Mouse (Mus musculus) MEL (cell line): ENCODE data around the gene Vcan. TPM values are rescaled to one million over a fixed set of nuclear protein-coding genes. Genes with fewer than 3 reads are reported as not detected.

ENCODE experiments used
- DNase-seq: peaks from one replicate; pipeline ENCODE4 v3.0.0; 2011; ENCODE audit warnings: low read depth, low spot score
- H3K27ac ChIP-seq: 2 replicates; pipeline ENCODE4 v1.5.1; 2012; ENCODE audit warnings: low read depth, mild to moderate bottlenecking, control low read depth, low read length, moderate library complexity; ENCODE audit not compliant: control insufficient read depth
- H3K27me3 ChIP-seq, 2 experiments: fragments of 150-350 bp in 1 of 2; sonication (generic) in 1 of 2; 2 replicates each; pipeline ENCODE4 v1.6.1; 2012; ENCODE audit warnings: low read length in 2 of 2, mild to moderate bottlenecking in 2 of 2, improper control_type of control experiment in 1 of 2, moderate library complexity in 1 of 2; ENCODE audit not compliant: insufficient read depth in 2 of 2, control insufficient read depth in 1 of 2
- H3K36me3 ChIP-seq, 2 experiments: 2 replicates each; pipeline ENCODE4 v1.6.1; 2012 to 2014; ENCODE audit warnings: low read length in 2 of 2, improper control_type of control experiment in 1 of 2, inconsistent platforms in 1 of 2, mild to moderate bottlenecking in 1 of 2; ENCODE audit not compliant: insufficient read depth in 2 of 2, control insufficient read depth in 1 of 2
- H3K4me1 ChIP-seq, 2 experiments: fragments of 150-350 bp in 1 of 2; sonication (generic) in 1 of 2; 2 replicates each; pipeline ENCODE4 v1.6.1; 2012; ENCODE audit warnings: low read length in 2 of 2, improper control_type of control experiment in 1 of 2, mild to moderate bottlenecking in 1 of 2; ENCODE audit not compliant: insufficient read depth in 2 of 2, control insufficient read depth in 1 of 2
- H3K4me3 ChIP-seq, 2 experiments: fragments of 150-350 bp in 1 of 2; sonication (generic) in 1 of 2; 2 replicates each; pipeline ENCODE4 v1.5.1; 2012; ENCODE audit warnings: low read depth in 2 of 2, low read length in 2 of 2, mild to moderate bottlenecking in 2 of 2, moderate library complexity in 2 of 2, control low read depth in 1 of 2, improper control_type of control experiment in 1 of 2; ENCODE audit not compliant: control insufficient read depth in 1 of 2, insufficient read depth in 1 of 2
- H3K79me2 ChIP-seq: 2 replicates; pipeline ENCODE4 v1.6.1; 2012; ENCODE audit warnings: mild to moderate bottlenecking, low read length, moderate library complexity; ENCODE audit not compliant: control insufficient read depth, poor library complexity, insufficient read depth
- H3K9ac ChIP-seq: 2 replicates; pipeline ENCODE4 v1.6.1; 2012; ENCODE audit warnings: low read depth, mild to moderate bottlenecking, control low read depth, low read length, moderate library complexity; ENCODE audit not compliant: control insufficient read depth, poor library complexity, severe bottlenecking
- H3K9me3 ChIP-seq: fragments of 150-350 bp; sonication (generic); replicated peaks from 2 replicates; pipeline ENCODE4 v1.6.1; 2012; ENCODE audit warnings: mild to moderate bottlenecking, low read length, improper control_type of control experiment, moderate library complexity; ENCODE audit not compliant: insufficient read depth
- CHD1 ChIP-seq: IDR thresholded peaks from 2 replicates; pipeline ENCODE4 v1.6.1; 2012; ENCODE audit warnings: low read depth, mild to moderate bottlenecking, inconsistent platforms, low read length, improper control_type of control experiment
- ELF1 ChIP-seq: IDR thresholded peaks from 2 replicates; pipeline ENCODE4 v1.6.1; 2014; ENCODE audit warnings: low read depth, mild to moderate bottlenecking, inconsistent platforms, low read length, improper control_type of control experiment, moderate library complexity
- EP300 ChIP-seq, 2 experiments: IDR thresholded peaks; 2 replicates each; pipeline ENCODE4 v1.6.1; 2011; ENCODE audit warnings: improper control_type of control experiment in 2 of 2, low read length in 2 of 2, low read depth in 1 of 2, mild to moderate bottlenecking in 1 of 2
- ETS1 ChIP-seq: IDR thresholded peaks from 2 replicates; pipeline ENCODE4 v1.6.1; 2012; ENCODE audit warnings: low read depth, mild to moderate bottlenecking, inconsistent platforms, low read length, improper control_type of control experiment, moderate library complexity
- GABPA ChIP-seq: IDR thresholded peaks from 2 replicates; pipeline ENCODE4 v1.6.1; 2012; ENCODE audit warnings: low read depth, mild to moderate bottlenecking, inconsistent platforms, low read length, improper control_type of control experiment, moderate library complexity
- GATA1 ChIP-seq: IDR thresholded peaks from 2 replicates; pipeline ENCODE4 v1.6.1; 2011; ENCODE audit warnings: low read depth, low read length, improper control_type of control experiment
- KAT2A ChIP-seq: conservative IDR thresholded peaks from 2 replicates; pipeline ENCODE4 v1.6.1; 2012; ENCODE audit warnings: low read depth, low read length, improper control_type of control experiment, inconsistent platforms
- MAX ChIP-seq: IDR thresholded peaks from 2 replicates; pipeline ENCODE4 v1.6.1; 2011; ENCODE audit warnings: low read length, improper control_type of control experiment
- MAZ ChIP-seq: IDR thresholded peaks from 2 replicates; pipeline ENCODE4 v1.6.1; 2012; ENCODE audit warnings: low read depth, mild to moderate bottlenecking, inconsistent platforms, low read length, improper control_type of control experiment
- MEF2A ChIP-seq: IDR thresholded peaks from 2 replicates; pipeline ENCODE4 v1.6.1; 2014; ENCODE audit warnings: low read depth, mild to moderate bottlenecking, inconsistent platforms, low read length, improper control_type of control experiment; ENCODE audit not compliant: poor library complexity, insufficient replicate concordance, severe bottlenecking; ENCODE audit errors: extremely low read depth
- POLR2A ChIP-seq, 2 experiments: IDR thresholded peaks; 2 replicates each; pipeline ENCODE4 v1.6.1; 2011 to 2012; ENCODE audit warnings: low read length in 2 of 2, mild to moderate bottlenecking in 2 of 2, control low read depth in 1 of 2, improper control_type of control experiment in 1 of 2, low read depth in 1 of 2, moderate library complexity in 1 of 2; ENCODE audit not compliant: control insufficient read depth in 1 of 2, insufficient read depth in 1 of 2, poor library complexity in 1 of 2
- RCOR1 ChIP-seq: IDR thresholded peaks from 2 replicates; pipeline ENCODE4 v1.6.1; 2012; ENCODE audit warnings: low read depth, mild to moderate bottlenecking, inconsistent platforms, low read length, improper control_type of control experiment
- TBP ChIP-seq: IDR thresholded peaks from 2 replicates; pipeline ENCODE4 v1.8.0; 2011; ENCODE audit warnings: low read depth, low read length, improper control_type of control experiment
- UBTF ChIP-seq: IDR thresholded peaks from 2 replicates; pipeline ENCODE4 v1.6.1; 2012; ENCODE audit warnings: low read depth, mild to moderate bottlenecking, inconsistent platforms, low read length, improper control_type of control experiment, moderate library complexity, borderline replicate concordance; ENCODE audit not compliant: insufficient read depth
- ZC3H11A ChIP-seq: IDR thresholded peaks from 2 replicates; pipeline ENCODE4 v1.6.1; 2012; ENCODE audit warnings: low read depth, mild to moderate bottlenecking, inconsistent platforms, low read length, improper control_type of control experiment
- ZMIZ1 ChIP-seq: IDR thresholded peaks from 2 replicates; pipeline ENCODE4 v1.6.1; 2012; ENCODE audit warnings: low read depth, mild to moderate bottlenecking, inconsistent platforms, low read length, improper control_type of control experiment, moderate library complexity
- polyA plus RNA-seq, 2 experiments: library from polyadenylated mRNA; stranded (reverse) in 1 of 2; unstranded in 1 of 2; fragments of >175 nt in 1 of 2; fragments of >200 nt in 1 of 2; gene quantifications; 2 replicates each; pipeline versions ENCODE4 v1.2.1 to v1.2.4; 2012; ENCODE audit warnings: low replicate concordance in 2 of 2, low read depth in 1 of 2; ENCODE audit not compliant: insufficient read length in 2 of 2, insufficient read depth in 1 of 2, missing spikeins in 1 of 2
- total RNA-seq: library from RNA; depleted of rRNA; stranded (reverse); fragments of 300-350 nt; gene quantifications from 2 replicates; pipeline ENCODE4 v1.2.3, GENCODE M21; 2012; rRNA removed

The Vcan gene
- total RNA-seq (0.13 TPM in 1 of 2 replicates, not detected in the other), polyA plus RNA-seq (under 1 TPM in 1 of 2 experiments, not detected in 1; 0.10 TPM)

GRCm38 (mm10) chr13:89741766-89742685 is at the start of gene Vcan:
Vcan (minus strand) TSS chr13:89742509.
- no peaks in the 10 kb centered on the region for H3K36me3 ChIP-seq
- TF ChIP-seq RCOR1 (no peak), POLR2A (IDR thresholded peaks at IDR 0.05; ENCODE audit: control insufficient read depth in 1 of 2, insufficient read depth in 1 of 2, low read depth in 1 of 2, low read length in 2 of 2, poor library complexity in 1 of 2) (0 out of 4 replicates have a peak, but pooled peaks of 1 of the 2 experiments have one; percentile 28)
- H3K9me3 ChIP-seq = no peaks in the 10 kb centered on the region
- no peak within 1 kb of the TSS for H3K9ac ChIP-seq
- H3K4me3 ChIP-seq = no peak within 1 kb of the TSS
- H3K27ac ChIP-seq = no peak within 1 kb of the TSS
- DNase-seq = no peak
- H3K27me3 ChIP-seq = no peaks in the 10 kb centered on the region
- no peaks in the 10 kb centered on the region for H3K4me1 ChIP-seq
- H3K79me2 ChIP-seq = no peaks in the 10 kb centered on the region

- no peaks in the 10 kb centered on the region for H3K79me2 ChIP-seq
- no peak overlapping the region for H3K4me3 ChIP-seq
- no peak for DNase-seq
- H3K27ac ChIP-seq = no peak overlapping the region
- no peak overlapping the region for H3K9ac ChIP-seq
- TF ChIP-seq CHD1 = no peak
- TF ChIP-seq TBP = no peak
- TF ChIP-seq MAX = no peak
- TF ChIP-seq ELF1 = no peak
- TF ChIP-seq GABPA = no peak
- TF ChIP-seq ZMIZ1 = no peak
- H3K4me1 ChIP-seq = no peaks in the 10 kb centered on the region
- no peaks in the 10 kb centered on the region for H3K27me3 ChIP-seq
- no peaks in the 10 kb centered on the region for H3K9me3 ChIP-seq
- no peaks in the 10 kb centered on the region for H3K36me3 ChIP-seq
These were observed 49.2 kb upstream of the Vcan start for GRCm38 (mm10) chr13:89791475-89791874.

GRCm38 (mm10) chr13:89782886-89783285 is 40.6 kb upstream of the Vcan start:
- H3K4me3 ChIP-seq = no peak overlapping the region
- H3K27me3 ChIP-seq = no peaks in the 10 kb centered on the region
- no peaks in the 10 kb centered on the region for H3K4me1 ChIP-seq
- H3K36me3 ChIP-seq = peaks cover 0 to 3% of the 10 kb centered on the region in 2 experiments; a peak in 2 of 4 replicates
- H3K9me3 ChIP-seq = no peaks in the 10 kb centered on the region
- DNase-seq = peak; percentile 57
- no peaks in the 10 kb centered on the region for H3K79me2 ChIP-seq
- H3K27ac ChIP-seq = no peak overlapping the region
- H3K9ac ChIP-seq = no peak overlapping the region
- TF ChIP-seq ETS1 (0 out of 2 replicates have a peak, but pooled peaks have one; percentile 27), EP300 (IDR thresholded peaks at IDR 0.05; ENCODE audit: low read depth in 1 of 2, low read length in 2 of 2) (peak; percentile 11 to 56; a peak in 1 of 4 replicates), RCOR1 (peak; percentile 97), ZC3H11A (no peak), KAT2A (no peak), GATA1 (0 out of 2 replicates have a peak, but pooled peaks have one; percentile 30), MEF2A (peak; percentile 74; the same call in 1 of the 2 replicates), UBTF (no peak), MAZ (no peak)
